Mouse (Mus musculus) stomach, postnatal 0 days (tissue): Measurements from ENCODE around the gene Atg14. TPM values are rescaled to one million over a fixed set of nuclear protein-coding genes. Genes with fewer than 3 reads are reported as not detected.

Source experiments
- ATAC-seq: fragments of 200-750 bp; cut with Nextera tagmentation; 2 replicates; pipeline ENCODE4 v1.8.0; 2017; ENCODE audit not compliant: low FRiP score, low TSS enrichment
- DNase-seq: peaks from one replicate; pipeline ENCODE4 v3.0.0-alpha.2; 2016; ENCODE audit warnings: low spot score
- H3K27ac ChIP-seq: fragments of 300-500 bp; sonication (generic); replicated peaks from 2 replicates; pipeline ENCODE4 v1.5.1; 2014; ENCODE audit warnings: mild to moderate bottlenecking, control low read depth
- H3K27me3 ChIP-seq: fragments of 300-500 bp; sonication (generic); 2 replicates; pipeline ENCODE4 v1.6.1; 2014; ENCODE audit warnings: low read length; ENCODE audit not compliant: control insufficient read depth, insufficient read depth
- H3K36me3 ChIP-seq: fragments of 300-500 bp; sonication (generic); 2 replicates; pipeline ENCODE4 v1.6.1; 2014; ENCODE audit warnings: low read length, mixed read lengths; ENCODE audit not compliant: control insufficient read depth, insufficient read depth
- H3K4me1 ChIP-seq: fragments of 300-500 bp; sonication (generic); replicated peaks from 2 replicates; pipeline ENCODE4 v1.6.1; 2014; ENCODE audit warnings: antibody characterized with exemption; ENCODE audit not compliant: control insufficient read depth, insufficient read depth
- H3K4me2 ChIP-seq: fragments of 300-500 bp; sonication (generic); replicated peaks from 2 replicates; pipeline ENCODE4 v1.6.1; 2014; ENCODE audit warnings: low read depth, mild to moderate bottlenecking, control low read depth, moderate library complexity
- H3K4me3 ChIP-seq: fragments of 300-500 bp; sonication (generic); 2 replicates; pipeline ENCODE4 v1.5.1; 2014; ENCODE audit warnings: low read depth, low read length, control low read depth
- H3K9ac ChIP-seq: fragments of 300-500 bp; sonication (generic); 2 replicates; pipeline ENCODE4 v1.6.1; 2014; ENCODE audit warnings: mild to moderate bottlenecking, low read length, control low read depth, mixed read lengths
- H3K9me3 ChIP-seq: fragments of 300-500 bp; sonication (generic); 2 replicates; pipeline ENCODE4 v1.6.1; 2016; ENCODE audit warnings: low read length; ENCODE audit not compliant: control insufficient read depth
- CTCF ChIP-seq: IDR thresholded peaks from 2 replicates; pipeline ENCODE4 v1.5.1; 2016; ENCODE audit warnings: antibody characterized with exemption, low read depth, mild to moderate bottlenecking, moderate library complexity
- EP300 ChIP-seq: optimal IDR thresholded peaks from 2 replicates; pipeline ENCODE3; 2016; ENCODE audit warnings: antibody characterized with exemption
- WGBS: fragments of 180-500 bp; shearing (Covaris S2); extraction: QIAGEN DNeasy Blood & Tissue Kit; methylation state at CpG from one replicate; pipeline ENCODE4 v1.1.7; 2014; 5-methylcytosine and 5-hydroxymethylcytosine counted together
- polyA plus RNA-seq: library from polyadenylated mRNA; unstranded; fragments of >200 nt; fragmentation: Nextera tagmentation; extraction: Ambion mirVana; gene quantifications from 2 replicates; pipeline ENCODE4 v1.2.1, GENCODE M21; 2015

The Atg14 gene
- polyA plus RNA-seq, 1 experiment from 2014 or later: 6.9 TPM

DNA sequence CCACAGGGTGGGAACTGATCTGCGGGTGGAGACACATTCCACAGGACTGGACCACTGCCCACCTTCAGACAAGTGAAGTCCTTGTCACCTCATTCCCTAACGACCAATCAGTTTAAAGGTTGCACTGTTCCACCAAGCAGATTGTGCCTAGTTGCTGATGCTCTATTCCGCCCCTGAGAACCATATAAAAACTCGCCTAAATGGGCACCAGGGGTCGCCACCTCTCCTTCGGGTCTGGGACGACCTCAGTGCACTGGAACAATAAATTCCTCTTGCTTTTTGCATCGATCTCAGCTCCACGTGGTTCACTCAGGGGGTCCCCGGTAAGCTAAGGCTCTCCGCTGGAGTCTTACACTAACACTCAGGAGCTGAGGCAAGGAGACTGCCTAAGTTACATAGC lies 4.3 kb upstream of the Atg14 start:
- Histone ChIP-seq H3K4me3 (no peak overlapping the region), H3K9ac (no peak overlapping the region), H3K27ac (no peak overlapping the region), H3K36me3 (no peaks in the 10 kb centered on the region), H3K4me2 (no peak overlapping the region), H3K9me3 (no peaks in the 10 kb centered on the region), H3K4me1 (no peaks in the 10 kb centered on the region), H3K27me3 (no peaks in the 10 kb centered on the region)
- TF ChIP-seq CTCF: peak; percentile 17; the same call in 1 of the 2 replicates
- no peak for TF ChIP-seq EP300
- no peak for DNase-seq
- WGBS: 76% methylated on average over 11 of the region's 11 CpGs
- no peak for ATAC-seq

DNA sequence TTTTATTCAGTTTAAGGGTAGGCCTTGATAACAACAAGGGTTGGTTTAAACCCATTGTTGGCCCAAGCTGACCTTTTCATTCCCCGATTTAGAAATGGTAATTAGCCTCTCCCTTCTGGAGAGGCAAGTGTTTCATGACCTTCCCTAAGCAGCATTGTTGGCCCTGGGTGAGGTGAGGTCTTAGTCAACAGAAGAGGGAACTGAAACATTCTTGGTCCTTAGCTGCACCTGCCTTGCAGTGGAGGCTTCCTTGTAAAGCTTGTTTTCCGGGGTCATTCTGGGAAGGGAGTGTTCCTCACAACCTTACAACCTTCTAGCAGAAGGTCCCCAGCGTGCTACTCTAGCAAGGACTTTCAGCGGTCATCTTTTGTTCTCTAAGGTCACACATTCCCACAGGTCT lies 2.3 kb upstream of the Atg14 start:
- DNase-seq (peak; percentile 27), ATAC-seq (no peak)
- TF ChIP-seq CTCF (no peak), EP300 (no peak)
- H3K4me1 ChIP-seq: no peaks in the 10 kb centered on the region
- no peaks in the 10 kb centered on the region for H3K27me3 ChIP-seq
- H3K9ac ChIP-seq: no peak overlapping the region
- 52% methylated on average over 4 of the region's 4 CpGs for WGBS
- H3K9me3 ChIP-seq: no peaks in the 10 kb centered on the region
- H3K36me3 ChIP-seq: no peaks in the 10 kb centered on the region
- H3K27ac ChIP-seq: no peak overlapping the region
- H3K4me2 ChIP-seq: no peak overlapping the region
- no peak overlapping the region for H3K4me3 ChIP-seq

DNA sequence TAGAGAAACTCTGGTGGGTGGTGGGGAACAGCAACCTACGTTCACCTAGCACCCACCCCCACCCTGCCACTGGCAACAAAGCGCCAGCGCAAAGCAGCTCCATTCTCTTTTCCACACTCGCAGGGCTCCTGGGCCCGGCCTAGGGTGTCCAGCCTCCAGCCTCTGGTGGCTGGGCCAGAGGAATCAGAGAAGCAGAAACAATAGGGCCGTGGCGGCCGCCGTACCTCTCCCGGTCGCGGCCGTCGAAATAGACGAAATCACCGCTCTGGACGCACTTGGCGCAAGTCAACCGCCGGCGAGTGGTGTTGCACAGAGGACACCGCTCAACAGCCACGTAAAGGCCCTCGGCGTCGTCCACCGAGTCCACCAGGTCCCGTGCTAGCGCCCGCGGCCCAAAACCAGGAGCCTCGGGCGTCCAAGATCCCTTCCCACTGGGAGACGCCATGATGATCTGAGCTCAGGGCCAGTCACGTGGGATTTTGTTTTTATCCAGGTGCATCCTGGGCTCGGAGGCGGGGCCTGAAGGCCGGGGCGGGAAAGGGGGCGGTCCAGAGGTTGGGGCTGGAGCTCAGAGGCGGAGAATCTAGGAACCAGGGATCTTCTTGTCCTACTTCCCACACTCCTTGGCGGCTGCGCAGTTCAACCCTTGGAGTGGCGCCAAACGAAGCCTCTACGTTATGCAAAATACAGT lies 2.3 kb downstream of the Atg14 start:
- peak overlapping the region; percentile 93 for H3K4me2 ChIP-seq
- peak overlapping the region; percentile 92 for H3K4me3 ChIP-seq
- no peaks in the 10 kb centered on the region for H3K36me3 ChIP-seq
- no peaks in the 10 kb centered on the region for H3K27me3 ChIP-seq
- ATAC-seq (peak; percentile 99), DNase-seq (peak; percentile 99)
- WGBS: 0% methylated on average over 46 of the region's 46 CpGs
- H3K4me1 ChIP-seq: 0 out of 2 replicates have a peak, but pooled peaks cover 2% of the 10 kb centered on the region
- no peaks in the 10 kb centered on the region for H3K9me3 ChIP-seq
- no peak for TF ChIP-seq CTCF
- TF ChIP-seq EP300: no peak
- H3K27ac ChIP-seq: peak overlapping the region; percentile 70
- peak overlapping the region; percentile 82 for H3K9ac ChIP-seq

DNA sequence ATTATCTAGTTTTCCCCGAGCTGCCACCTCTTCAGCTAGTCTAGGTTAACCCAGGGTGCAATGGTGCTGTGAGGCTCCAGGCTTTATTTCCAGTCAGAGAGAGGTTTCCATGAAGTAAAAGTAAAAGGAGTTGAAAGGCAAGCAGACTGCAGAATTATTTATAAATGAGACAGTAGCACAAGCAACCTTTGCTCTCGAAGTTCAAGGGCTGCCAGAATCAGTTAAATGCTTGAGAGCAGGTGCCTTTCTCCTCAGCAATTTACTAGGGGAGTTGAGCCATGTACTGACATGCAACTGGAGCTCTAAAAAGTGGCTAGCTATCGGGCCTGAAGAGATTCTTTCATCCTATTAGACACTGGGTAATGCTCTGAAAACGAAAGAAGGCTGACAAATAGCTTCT lies 7.3 kb downstream of the Atg14 start:
- Histone ChIP-seq H3K27ac (no peak overlapping the region), H3K4me1 (0 out of 2 replicates have a peak, but pooled peaks cover 2% of the 10 kb centered on the region), H3K4me3 (no peak overlapping the region), H3K4me2 (no peak overlapping the region), H3K27me3 (no peaks in the 10 kb centered on the region), H3K36me3 (peaks cover 3% of the 10 kb centered on the region; the same call in 1 of the 2 replicates), H3K9me3 (no peaks in the 10 kb centered on the region), H3K9ac (no peak overlapping the region)
- ATAC-seq (no peak), DNase-seq (no peak)
- 83% methylated on average over 4 of the region's 4 CpGs for WGBS
- TF ChIP-seq EP300 (no peak), CTCF (no peak)

DNA sequence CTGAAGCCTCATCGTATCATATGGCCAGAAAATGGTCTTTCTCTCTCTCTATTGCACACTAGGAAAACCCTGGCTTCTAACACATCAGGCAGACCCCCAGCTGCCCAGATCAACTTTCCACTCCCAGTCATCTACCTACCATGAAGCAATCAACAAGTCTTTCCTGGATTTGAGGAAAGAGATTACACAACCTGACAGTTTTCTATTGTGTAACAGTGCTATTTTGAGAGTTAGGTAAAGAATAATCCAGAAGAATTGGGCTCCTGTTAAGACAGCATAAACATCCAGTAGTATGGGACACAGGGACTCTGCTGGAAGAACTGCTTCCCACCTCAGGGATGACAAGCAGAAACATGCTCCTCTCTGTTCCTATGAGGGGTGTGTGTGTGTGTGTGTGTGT lies 7.9 kb downstream of the Atg14 start:
- H3K36me3 ChIP-seq: peaks cover 3% of the 10 kb centered on the region; the same call in 1 of the 2 replicates
- H3K4me2 ChIP-seq: no peak overlapping the region
- H3K27me3 ChIP-seq: no peaks in the 10 kb centered on the region
- 0 out of 2 replicates have a peak, but pooled peaks cover 1% of the 10 kb centered on the region for H3K4me1 ChIP-seq
- no peak overlapping the region for H3K27ac ChIP-seq
- H3K9me3 ChIP-seq: no peaks in the 10 kb centered on the region
- H3K9ac ChIP-seq: no peak overlapping the region
- DNase-seq: no peak
- ATAC-seq: no peak
- 90% methylated on average over 1 of the region's 1 CpGs for WGBS
- no peak overlapping the region for H3K4me3 ChIP-seq
- TF ChIP-seq EP300 (no peak), CTCF (no peak)

DNA sequence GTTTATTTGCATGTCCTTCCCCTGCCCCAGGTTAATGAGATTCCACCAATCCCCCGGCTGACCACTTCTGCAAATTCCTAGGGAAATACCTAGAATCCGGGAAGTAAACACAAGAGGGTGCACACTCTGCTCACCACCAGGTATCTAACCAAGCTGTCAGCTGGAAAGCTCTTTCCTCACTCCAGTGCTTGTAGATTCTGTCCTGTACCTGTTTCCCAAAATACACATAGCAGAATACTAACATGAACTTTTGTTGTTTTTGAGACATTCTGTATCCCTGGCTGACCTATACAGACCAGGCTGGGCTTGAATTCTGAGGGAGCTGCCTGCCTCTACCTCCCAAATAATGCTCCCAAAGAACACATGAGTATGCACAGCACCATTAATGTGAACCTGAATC lies 9.7 kb downstream of the Atg14 start:
- WGBS: 81% methylated on average over 2 of the region's 2 CpGs
- no peak for ATAC-seq

More for the DNA sequence above, 9.7 kb downstream of the Atg14 start:
- H3K27ac ChIP-seq: no peak overlapping the region
- H3K9ac ChIP-seq: no peak overlapping the region
- DNase-seq: no peak
- no peaks in the 10 kb centered on the region for H3K4me1 ChIP-seq
- no peak overlapping the region for H3K4me3 ChIP-seq
- no peak for TF ChIP-seq CTCF
- TF ChIP-seq EP300: no peak
- H3K4me2 ChIP-seq: no peak overlapping the region
- H3K27me3 ChIP-seq: no peaks in the 10 kb centered on the region
- H3K36me3 ChIP-seq: peaks cover 3% of the 10 kb centered on the region; the same call in 1 of the 2 replicates
- H3K9me3 ChIP-seq: no peaks in the 10 kb centered on the region
